Mouse (Mus musculus) olfactory bulb, adult 2 months (tissue): Measurements from ENCODE around the gene Lpin3.

Experiments used
- CTCF ChIP-seq: fragments of 200-500 bp; IDR thresholded peaks from 2 replicates; pipeline ENCODE4 v1.5.1; 2012; ENCODE audit warnings: low read depth, mild to moderate bottlenecking, low read length, moderate library complexity; ENCODE audit not compliant: insufficient read depth
- POLR2A ChIP-seq: fragments of 200-500 bp; IDR thresholded peaks from 2 replicates; pipeline ENCODE4 v1.6.1; 2012; ENCODE audit warnings: mild to moderate bottlenecking, low read depth, low read length, moderate library complexity; ENCODE audit not compliant: insufficient read depth

DNA sequence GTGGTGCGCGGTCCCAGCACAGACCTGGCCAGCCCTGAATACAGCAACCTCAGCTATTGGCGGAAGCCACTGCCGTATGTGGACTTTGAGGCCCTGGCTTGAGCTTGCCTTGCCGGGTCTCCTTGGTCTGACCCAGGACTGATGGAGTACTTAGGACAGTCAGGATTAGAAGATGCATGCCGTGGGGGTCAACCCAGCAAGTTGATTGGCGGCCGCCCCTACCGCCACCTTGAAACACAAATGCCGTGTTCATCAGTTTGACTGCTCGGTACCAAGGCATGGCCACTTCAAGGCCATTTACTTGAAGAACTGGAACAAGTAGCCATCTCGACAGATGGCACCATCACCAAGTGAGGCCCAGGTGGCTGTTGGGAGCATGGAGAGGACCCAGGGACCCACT lies 24.8 kb downstream of the Lpin3 start:
- TF ChIP-seq CTCF (no peak), POLR2A (no peak)
